Mouse (Mus musculus) layer of hippocampus, adult 18-20 months (tissue): ENCODE results near the gene Mpeg1. TPM values are rescaled to one million over a fixed set of nuclear protein-coding genes. Genes with fewer than 3 reads are reported as not detected.

Source experiments
- DNase-seq, 2 experiments: peaks; one replicate each; pipeline ENCODE4 v3.0.0; 2022; ENCODE audit warnings: low spot score in 2 of 2
- total RNA-seq, 2 experiments: library from RNA; stranded (reverse); gene quantifications; 2 replicates each; pipeline ENCODE4 v1.2.3; 2021

Mpeg1 gene
- total RNA-seq, 2 experiments from 2014 or later: 7.8 to 9.4 TPM

- no peak for DNase-seq
Measured at GRCm38 (mm10) chr19:12464674-12465073, 4.1 kb downstream of the Mpeg1 start.

GRCm38 (mm10) chr19:12465530-12466144, 5.1 kb downstream of the Mpeg1 start:
- no peak for DNase-seq

- DNase-seq: peak in 1 of 2 experiments; percentile 83
Measured at GRCm38 (mm10) chr19:12466204-12466603, 5.6 kb downstream of the Mpeg1 start.

DNA sequence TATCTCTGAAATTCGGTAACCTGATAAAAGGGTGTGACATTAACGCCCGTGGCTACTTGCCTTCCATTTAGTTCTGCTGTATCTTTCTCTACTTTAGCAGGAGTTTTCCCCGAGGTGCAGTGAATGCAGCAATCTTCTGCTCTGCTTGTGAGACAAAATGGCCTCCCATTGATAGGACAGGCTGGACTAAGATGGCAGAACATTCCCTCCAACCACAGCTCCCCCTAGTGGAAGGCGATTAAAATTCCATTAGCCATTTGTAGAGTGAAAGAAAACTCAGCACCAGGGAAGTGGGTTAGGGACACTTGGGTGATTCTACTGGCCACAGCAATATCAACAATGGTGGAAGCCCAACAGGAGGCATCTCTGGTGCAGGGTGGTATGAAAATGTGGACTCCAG, 6.9 kb downstream of the Mpeg1 start:
- DNase-seq: no peak

DNA sequence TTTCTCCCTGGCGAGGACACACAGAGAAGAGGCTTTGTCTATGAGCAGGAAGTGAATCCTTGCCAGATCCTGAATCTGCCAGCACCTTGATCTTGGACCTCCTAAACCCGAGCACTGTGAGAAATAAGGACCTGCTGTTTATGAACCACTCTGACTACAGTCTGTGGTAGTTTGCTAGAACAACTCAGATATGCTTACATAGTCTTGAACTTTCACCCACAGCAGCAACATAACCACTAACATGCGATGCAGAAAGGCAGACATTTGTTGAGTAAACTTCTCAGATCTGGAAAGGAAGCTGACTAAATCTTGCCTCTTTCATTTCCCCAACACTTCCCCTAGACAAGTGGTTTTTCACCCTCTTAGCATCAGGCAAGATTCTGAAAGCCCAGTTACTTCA, 11.3 kb downstream of the Mpeg1 start:
- no peak for DNase-seq

GRCm38 (mm10) chr19:12472381-12472976, 11.9 kb downstream of the Mpeg1 start:
- DNase-seq: no peak

DNA sequence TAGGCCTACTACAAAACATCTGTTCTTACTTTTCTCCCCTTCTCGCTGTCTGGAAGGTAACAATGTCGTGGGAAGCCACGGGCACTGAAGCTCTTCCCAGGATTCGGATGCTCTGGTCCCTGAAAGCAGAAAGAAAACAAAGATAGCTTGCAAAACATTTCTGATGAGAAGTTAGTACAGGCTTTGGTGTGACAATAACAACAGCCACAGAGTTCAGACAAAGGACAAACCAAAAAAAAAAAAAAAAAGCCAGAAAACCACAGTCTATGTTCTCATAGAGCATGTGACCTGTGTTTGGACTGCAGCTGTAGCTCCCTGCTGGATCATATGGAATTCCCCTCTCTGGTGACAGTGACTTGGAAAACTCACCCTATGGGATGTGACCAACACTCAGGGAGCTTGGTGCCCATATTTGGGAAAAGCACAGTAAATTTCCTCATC, 12.6 kb downstream of the Mpeg1 start:
- no peak for DNase-seq

DNA sequence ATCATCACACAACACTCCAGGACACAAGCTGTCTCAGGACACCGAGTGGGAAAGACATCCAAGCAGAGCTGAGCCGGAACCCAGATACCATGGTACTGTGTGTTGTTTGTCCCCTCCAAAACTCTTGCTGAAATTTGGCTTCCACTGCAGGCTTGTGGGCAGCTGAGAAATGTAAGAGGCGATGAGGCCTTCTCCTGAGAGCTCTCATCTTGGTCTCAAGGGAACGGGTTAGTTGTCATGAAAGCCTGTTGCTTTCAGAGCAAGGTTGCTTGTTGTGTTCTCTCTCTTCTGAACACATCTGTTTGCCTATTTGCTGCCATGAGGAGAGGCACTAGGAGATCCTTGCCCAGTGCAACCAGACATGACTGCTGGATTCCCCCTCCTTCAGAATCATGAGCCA, 13.4 kb downstream of the Mpeg1 start:
- DNase-seq: no peak

DNA sequence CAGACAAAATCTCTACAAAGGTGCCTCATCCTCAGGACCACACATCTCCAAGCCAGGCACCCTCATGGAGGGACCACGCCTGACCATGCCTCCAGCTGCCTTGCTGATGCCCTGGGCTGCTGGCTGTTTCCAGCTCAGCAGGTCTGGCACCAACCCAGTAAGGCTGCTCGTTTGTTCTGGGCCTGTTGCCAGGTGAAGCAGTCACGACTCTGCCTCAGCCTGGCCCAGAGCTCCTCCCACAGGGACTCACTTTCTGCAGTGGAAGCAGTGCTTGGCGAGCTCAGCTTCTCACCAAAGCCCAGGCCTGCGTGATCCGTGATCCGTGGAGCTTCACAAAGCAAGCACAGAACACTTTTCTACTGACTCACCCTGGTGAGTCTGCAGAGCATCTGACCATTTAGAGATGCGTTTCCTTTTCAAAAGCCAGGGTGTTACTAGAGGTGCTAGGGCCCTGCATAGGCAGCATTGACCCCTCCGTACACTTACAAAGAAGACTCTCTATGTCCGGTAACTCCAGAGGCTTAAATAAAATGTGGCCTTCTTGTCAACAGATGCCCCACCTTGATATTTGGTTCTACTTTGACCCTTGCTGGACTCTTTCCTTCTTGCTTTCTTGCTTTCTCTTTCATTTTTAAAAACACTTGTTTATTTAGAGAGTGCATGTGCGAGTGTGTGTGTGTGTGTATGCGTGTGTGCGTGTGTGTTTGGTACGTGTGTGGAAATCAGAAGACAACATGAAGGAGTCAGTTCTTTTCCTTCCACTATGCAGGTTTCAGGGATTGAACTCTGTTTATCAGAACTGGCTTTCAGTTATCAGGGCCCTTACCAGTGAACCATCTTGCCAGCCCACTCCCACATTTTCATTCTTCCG, 15.0 kb downstream of the Mpeg1 start:
- peak; percentile 77 to 94 for DNase-seq

DNA sequence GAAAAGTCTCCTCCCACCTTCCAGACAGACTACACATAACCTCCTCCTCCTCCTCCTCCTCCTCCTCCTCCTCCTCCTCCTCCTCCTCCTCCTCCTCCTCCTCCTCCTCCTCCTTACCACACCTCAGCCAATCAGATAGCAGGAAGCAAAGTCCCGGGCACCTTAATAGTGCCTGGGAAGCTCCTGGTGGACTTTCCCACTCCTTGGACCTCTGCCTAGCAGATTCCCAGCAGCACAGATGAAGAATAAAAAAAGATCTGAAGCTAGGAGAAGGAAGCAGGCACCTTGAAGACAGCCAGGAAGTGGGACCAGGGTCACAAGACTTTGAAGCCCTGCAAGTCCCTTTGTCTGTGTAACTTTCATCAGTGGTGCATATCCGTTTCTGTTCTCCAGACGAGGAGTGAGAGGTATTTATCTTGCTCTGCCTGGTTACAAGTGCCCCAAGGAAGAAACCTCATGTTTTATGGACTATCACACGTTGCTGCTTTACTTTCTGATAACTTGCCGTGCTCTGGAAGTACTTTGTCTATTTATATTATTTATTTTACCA, 16.2 kb downstream of the Mpeg1 start:
- no peak for DNase-seq

DNA sequence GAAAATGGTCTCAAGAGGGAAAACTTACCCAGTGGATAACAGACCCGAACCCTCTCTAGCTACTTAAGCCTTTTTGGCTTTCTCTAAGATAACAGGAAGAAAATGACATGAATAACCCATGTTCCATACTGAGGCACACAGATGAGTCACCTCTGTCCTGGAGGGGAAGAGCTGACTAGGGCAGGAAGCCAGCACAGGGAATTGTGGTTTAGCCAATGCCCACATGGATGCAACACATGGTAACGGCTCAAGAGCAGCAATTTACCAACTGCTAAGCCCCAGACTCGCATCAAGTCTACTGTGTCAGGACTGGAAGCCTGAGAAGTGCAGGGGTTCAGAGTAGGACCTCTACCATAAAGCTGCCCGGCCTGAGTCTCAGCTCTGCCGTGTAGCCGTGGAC, 17.8 kb downstream of the Mpeg1 start:
- DNase-seq: no peak

GRCm38 (mm10) chr19:12483782-12484181, 23.2 kb downstream of the Mpeg1 start:
- no peak for DNase-seq

GRCm38 (mm10) chr19:12484210-12484609, 23.6 kb downstream of the Mpeg1 start:
- DNase-seq: no peak

GRCm38 (mm10) chr19:12485223-12485622, 24.6 kb downstream of the Mpeg1 start:
- DNase-seq: no peak

DNA sequence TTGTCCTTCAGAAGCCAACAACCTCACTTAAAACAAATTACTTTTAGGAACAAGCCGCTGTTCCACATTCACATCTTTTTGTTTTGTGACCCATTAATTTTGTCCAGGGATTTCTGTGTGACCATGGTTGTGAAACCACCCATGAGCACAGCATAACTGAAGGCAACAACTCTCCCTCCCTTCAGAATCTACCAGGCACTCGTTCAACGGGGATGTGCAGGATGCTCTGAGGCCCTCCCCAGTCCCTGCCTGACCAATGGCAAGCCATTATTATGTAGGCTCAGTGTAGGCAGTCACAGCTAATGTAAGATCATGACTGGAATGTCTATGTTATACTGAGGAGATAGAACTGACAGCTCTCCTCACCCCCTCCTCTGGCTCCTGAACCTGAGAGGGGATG, 25.1 kb downstream of the Mpeg1 start:
- no peak for DNase-seq

GRCm38 (mm10) chr19:12486875-12487274, 26.3 kb downstream of the Mpeg1 start:
- no peak for DNase-seq

DNA sequence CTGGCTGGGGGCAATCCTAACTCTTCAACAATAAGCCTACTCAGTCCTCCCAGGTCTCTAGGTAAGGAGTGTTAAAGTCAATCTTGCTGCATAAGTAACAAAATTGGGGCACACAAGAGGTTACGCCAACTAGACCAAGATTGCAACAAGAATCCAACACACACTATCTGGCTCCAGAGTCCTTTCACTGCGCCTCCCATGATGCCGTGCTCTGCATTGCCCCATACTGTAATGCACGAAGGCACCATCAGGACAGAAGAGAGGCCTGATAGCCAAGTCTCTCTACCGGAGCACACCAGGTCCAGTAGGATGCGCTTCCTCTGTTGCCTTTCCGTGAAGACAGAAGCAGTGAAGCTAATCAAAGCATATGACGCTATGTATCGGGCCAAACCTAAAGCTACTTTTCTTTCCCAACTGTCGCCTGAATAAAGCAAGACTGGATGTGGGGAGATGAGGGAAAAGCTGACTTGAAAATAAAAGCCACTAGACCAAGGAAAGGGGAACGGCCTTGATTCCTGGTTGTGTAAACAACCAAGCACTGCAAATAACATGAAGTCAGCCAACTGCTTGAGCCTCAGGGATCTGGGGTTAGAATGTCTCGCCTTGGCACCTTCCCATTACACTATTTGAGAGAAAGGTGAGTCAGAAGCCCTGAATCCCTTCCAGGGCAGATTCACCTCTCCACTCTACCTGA, 27.1 kb downstream of the Mpeg1 start:
- no peak for DNase-seq

- no peak for DNase-seq
Measured at GRCm38 (mm10) chr19:12488205-12488966, 27.8 kb downstream of the Mpeg1 start.

GRCm38 (mm10) chr19:12488969-12489674, 28.5 kb downstream of the Mpeg1 start:
- no peak for DNase-seq
